Mouse (Mus musculus) heart, adult 2 months (tissue): Measurements from ENCODE around the gene Ppp2r5c.

Source experiments
- CTCF ChIP-seq: fragments of 200-600 bp; IDR thresholded peaks from 2 replicates; pipeline ENCODE4 v1.8.1; 2022; ENCODE audit warnings: antibody characterized with exemption, mild to moderate bottlenecking, moderate library complexity
- POLR2A ChIP-seq: fragments of 200-500 bp; IDR thresholded peaks from 2 replicates; pipeline ENCODE4 v1.6.1; 2011; ENCODE audit warnings: mild to moderate bottlenecking, low read depth, low read length, control low read depth; ENCODE audit not compliant: insufficient read depth

DNA sequence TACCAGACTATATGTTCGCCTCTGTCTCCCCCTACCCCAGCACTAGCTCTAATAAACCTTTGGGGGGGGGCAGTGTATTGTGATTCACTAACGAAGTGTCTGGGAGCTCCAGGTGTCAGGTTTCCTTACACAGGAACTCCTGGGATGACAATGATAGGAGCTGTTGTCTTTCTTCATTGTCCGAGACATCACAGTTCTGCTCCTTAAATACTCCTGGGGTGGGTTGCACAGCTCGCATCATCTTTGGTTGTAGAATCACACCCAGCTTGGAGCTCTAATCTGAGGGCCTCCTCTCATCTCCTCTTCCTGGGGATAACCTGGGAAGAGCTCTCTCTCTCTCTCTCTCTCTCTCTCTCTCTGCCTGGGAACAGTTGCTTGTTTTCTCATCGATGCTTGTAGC, 94.6 kb downstream of the Ppp2r5c start:
- no peak for TF ChIP-seq CTCF
- TF ChIP-seq POLR2A = no peak
